Mouse (Mus musculus): ENCODE results near the gene Igfn1.

Igfn1 gene

GRCm38 (mm10) chr1:136008159-136008533, 2.0 kb upstream of the Igfn1 start:
- no peak for DNase-seq (ENCODE audit: low read depth, low spot score)

- DNase-seq (ENCODE audit: low read depth, low spot score) = no peak
Observed at GRCm38 (mm10) chr1:136007211-136008158, 1.3 kb upstream of the Igfn1 start, which contains the start of gene Tmem9. Gene Tmem9 (plus strand): TSS chr1:136008150.

GRCm38 (mm10) chr1:136001438-136001837, 4.7 kb downstream of the Igfn1 start:
- DNase-seq (ENCODE audit: low read depth, low spot score) = no peak

DNA sequence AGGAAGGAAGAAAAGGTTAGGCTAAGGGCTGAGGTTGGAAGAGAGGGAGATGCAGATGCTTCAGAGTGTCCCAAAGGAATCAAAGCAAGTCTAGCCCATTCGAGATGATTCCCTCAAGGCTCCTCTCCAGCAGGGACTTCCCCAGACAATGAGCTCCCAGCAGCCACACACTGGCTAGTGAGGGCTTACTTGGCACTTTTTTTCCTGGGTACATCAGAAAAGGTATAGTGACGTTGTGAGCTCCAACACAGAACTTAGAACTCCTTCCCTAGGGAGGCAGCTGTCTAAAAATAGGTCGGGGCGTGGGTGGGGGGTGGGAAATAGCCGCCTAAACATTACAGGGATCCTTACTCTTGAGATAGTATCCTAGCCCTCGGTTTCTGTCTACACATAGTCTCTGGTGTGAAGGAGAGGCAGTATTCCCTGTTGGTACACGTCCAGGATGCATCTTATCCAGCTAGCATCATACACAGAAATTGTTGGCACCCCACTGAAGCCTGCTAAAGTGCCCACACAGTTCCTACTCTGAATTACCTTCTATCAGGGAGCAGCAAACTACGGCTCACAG, 6.3 kb downstream of the Igfn1 start:
- peak; percentile 54 for DNase-seq (ENCODE audit: low read depth, low spot score)

DNA sequence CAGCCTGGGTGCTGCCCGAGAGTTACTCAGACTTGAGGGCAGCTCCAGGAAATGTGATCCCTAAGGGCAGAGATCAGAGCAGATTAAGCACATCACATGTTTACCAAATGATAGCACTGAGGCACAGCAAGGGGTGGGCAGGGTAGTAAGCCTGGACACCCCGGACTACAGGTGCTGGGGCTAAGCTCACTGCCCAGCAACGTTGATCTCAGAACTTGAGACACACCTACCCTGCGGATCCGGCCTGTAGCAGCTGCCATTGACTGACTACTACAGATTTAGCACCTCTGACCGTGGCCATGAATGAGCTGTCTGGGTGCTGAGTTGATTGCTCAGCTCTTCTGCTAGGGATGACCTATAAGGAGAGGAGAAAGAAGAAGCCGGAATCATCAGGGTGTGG, 8.6 kb downstream of the Igfn1 start:
- no peak for DNase-seq (ENCODE audit: low read depth, low spot score)

GRCm38 (mm10) chr1:135993470-135993869, 12.7 kb downstream of the Igfn1 start:
- no peak for DNase-seq (ENCODE audit: low read depth, low spot score)

DNA sequence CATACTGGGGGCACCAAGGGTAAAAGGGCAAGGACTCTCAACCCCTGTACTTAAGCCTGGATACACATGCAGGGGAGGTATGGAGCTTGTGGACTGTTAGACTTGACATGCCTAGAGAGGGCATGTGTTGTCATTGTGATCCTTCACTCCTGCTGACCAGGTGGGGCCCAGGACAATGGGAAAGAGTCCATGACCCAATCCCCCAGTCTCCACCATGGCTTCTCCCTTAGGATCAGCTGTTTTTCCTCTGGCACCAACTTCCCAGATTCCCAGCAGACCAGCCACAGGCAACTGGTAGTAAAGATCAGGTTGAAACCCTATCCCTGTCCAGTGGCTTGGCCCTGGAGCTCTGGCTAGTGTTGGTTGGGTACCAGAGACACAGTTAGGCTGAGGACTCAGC, 16.3 kb downstream of the Igfn1 start:
- DNase-seq (ENCODE audit: low read depth, low spot score) = no peak

DNA sequence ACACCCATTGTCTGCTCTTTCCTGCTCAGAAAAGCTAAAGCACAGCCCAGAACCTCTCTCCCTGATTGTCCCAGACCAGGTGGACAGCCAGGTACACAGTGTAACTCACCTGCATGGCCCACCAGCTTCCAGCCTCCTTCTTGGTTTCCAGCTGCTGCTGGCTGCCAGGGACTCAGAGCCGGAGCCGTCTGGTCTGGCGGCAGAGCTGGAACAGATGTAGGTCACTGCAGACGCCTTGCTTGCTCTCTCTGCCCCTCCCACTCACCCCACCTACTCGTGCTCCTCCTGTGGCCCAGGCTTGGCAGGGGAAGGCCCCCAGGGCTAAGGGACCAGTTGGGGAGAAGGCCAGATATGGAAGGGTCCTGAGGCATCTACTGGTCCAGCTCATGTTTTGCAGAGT, 22.0 kb downstream of the Igfn1 start:
- DNase-seq (ENCODE audit: low read depth, low spot score) = no peak

DNA sequence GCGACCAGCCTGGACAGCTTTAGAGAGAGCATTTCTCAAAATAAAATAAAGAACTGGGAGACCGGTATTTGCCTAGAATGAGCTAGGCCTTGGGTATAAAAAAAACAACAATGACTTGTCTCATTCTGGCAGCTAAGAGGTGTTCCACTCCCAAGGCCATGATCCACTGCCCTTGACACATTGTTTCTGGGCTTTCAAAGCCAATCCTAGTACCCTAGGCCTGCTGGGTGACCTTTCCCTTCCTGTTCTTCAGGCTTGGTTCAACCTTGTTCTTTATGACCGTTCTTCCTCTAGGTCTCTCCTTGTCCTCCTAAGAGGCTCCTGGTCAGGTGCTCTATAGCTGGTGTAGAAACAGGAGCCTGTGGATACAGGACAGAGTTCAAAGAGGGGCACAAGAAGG, 33.6 kb downstream of the Igfn1 start:
- no peak for DNase-seq (ENCODE audit: low read depth, low spot score)

- no peak for DNase-seq (ENCODE audit: low read depth, low spot score)
Observed at GRCm38 (mm10) chr1:135970486-135970885, 35.7 kb downstream of the Igfn1 start.

DNA sequence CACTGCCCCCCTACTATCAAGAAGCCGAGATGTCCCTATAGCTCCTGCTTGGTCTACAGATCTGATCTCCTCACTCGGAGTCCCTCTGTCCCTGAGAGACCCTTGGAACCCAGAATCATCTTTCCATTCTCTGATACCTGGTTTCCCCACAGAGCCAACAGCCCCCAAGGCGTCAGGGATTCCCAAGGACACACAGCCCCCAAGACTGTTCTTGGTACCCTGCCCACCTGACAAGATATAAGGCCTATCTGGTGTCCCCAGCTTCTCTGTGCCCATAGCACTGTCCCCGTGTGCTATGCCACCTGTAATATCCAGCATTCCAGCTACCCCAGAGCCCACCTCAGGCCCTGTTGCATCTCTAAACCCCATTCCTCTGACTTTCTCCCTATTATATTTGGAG, 38.4 kb downstream of the Igfn1 start:
- DNase-seq (ENCODE audit: low read depth, low spot score) = no peak

- peak; percentile 34 for DNase-seq (ENCODE audit: low read depth, low spot score)
Observed at GRCm38 (mm10) chr1:135964561-135964960, 41.6 kb downstream of the Igfn1 start.

GRCm38 (mm10) chr1:135963177-135963576, 43.0 kb downstream of the Igfn1 start:
- no peak for DNase-seq (ENCODE audit: low read depth, low spot score)

- DNase-seq (ENCODE audit: low read depth, low spot score) = peak; percentile 54
Observed at GRCm38 (mm10) chr1:135958483-135958882, 47.7 kb downstream of the Igfn1 start.

DNA sequence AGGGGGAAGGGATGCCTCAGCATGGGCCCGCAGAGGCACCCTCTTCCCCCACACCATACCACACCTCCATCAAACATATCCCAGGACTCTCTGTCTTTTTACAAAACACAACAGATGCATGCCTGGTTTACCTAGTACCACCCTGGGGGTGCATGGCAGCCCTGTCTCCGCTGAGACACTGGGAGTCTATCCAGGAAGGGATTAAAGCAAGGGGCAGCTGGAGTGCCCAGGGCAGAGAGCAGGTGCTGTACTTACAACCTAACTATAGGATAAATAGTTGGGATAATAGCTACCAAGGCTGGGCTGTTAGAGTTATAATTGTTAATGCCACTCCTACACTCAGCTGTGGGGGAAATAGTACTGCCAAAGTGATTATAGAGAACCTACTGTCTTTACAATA, 57.3 kb downstream of the Igfn1 start:
- no peak for DNase-seq (ENCODE audit: low read depth, low spot score)

DNA sequence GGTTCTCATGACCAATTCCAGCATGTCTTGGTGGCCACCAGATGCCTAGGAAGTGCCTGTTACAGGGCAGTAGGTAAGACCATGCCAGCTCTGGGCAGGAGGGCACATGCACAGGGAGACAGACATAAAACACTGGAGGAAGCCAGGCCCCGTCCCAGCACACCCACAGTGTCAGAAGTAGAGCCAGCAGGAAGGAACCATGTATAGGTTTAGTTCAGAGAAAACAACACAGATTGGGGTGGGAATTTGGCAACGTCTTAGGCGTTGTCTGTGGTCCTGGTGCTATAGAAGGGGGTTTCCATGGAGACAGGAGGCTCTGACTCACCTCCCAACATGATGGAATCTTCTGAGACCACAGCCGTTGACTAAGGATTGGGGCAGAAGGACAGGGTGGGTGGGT, 59.9 kb downstream of the Igfn1 start:
- DNase-seq (ENCODE audit: low read depth, low spot score) = peak; percentile 88

GRCm38 (mm10) chr1:135945711-135946110, 60.4 kb downstream of the Igfn1 start:
- peak; percentile 35 for DNase-seq (ENCODE audit: low read depth, low spot score)

- peak; percentile 57 for DNase-seq (ENCODE audit: low read depth, low spot score)
Observed at GRCm38 (mm10) chr1:135944526-135945259, 61.4 kb downstream of the Igfn1 start.

GRCm38 (mm10) chr1:135943713-135944112, 62.4 kb downstream of the Igfn1 start:
- no peak for DNase-seq (ENCODE audit: low read depth, low spot score)

GRCm38 (mm10) chr1:135942116-135942515, 64.0 kb downstream of the Igfn1 start:
- DNase-seq (ENCODE audit: low read depth, low spot score) = no peak

DNA sequence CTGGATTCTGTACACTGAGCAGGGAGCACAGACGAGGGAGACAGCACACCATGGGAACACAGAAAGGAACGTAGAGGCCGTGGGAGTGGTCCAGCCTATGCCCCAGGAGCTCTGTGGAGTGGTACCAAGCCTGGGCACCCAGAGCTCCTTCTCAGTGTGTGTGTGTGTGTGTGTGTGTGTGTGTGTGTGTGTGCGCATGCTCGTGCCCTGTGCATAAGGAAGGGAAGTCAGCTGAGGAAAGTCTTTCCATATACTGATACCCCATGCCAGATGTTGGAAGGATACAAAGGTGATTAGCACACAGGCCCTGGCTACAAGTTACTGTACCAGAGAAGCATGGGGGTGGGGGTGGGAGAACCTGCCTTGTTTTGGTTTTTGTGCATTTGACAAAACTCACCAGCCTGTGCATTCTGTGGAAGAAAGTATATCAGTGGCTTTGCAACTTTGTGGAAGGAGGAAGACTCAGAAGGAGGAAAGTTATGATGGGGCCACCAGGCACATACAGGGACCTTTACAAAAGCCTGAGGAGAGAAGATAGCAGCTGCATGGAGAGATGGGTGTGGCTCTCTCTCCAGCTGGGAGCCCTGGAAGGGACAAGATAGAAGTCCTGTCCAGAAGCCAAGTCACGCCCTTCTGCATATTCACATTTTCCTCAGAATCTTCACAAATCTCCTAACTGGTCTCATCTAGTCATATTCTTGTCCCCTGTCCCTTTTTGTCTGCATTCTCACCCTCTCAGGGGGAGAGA, 64.7 kb downstream of the Igfn1 start:
- DNase-seq (ENCODE audit: low read depth, low spot score) = no peak

DNA sequence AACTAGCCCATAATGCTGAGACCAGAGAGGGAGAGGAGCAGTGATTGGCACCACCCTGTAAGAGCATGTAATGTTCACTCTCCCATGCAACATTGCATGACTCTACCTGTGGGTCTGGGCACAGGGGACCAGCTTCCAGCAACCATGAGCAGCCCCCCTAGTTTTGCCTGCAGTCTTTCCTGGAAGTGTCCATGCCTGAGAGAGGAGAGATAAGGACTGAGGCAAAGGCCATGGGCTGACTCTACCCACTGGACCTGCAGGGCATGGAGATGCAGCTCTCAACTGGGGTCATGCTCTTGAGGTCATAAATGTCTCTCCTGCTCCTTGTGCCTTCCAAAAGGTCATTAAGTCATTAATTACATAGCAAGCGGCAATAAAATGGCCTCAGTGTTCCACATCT, 70.1 kb downstream of the Igfn1 start:
- DNase-seq (ENCODE audit: low read depth, low spot score) = no peak

Data from telencephalon, adult 2 months (tissue).